Mouse (Mus musculus) CD4-positive, CD25-positive, alpha-beta regulatory T cell, adult 2 months (primary cell): ENCODE results near the gene Prom2.

Experiments used
- DNase-seq: peaks from one replicate; pipeline ENCODE4 v3.0.0-alpha.2; 2012; ENCODE audit warnings: low read depth, low spot score

Prom2 gene

GRCm38 (mm10) chr2:127523950-127524729, 17.1 kb downstream of the Prom2 start:
- DNase-seq, result no peak

- DNase-seq, result no peak
Observed at GRCm38 (mm10) chr2:127522006-127522441, 19.2 kb downstream of the Prom2 start, which contains the start of gene Kcnip3. TSS of gene Kcnip3 (minus strand) at chr2:127522094.

GRCm38 (mm10) chr2:127521172-127522005, 19.9 kb downstream of the Prom2 start:
- no peak for DNase-seq

- DNase-seq, result no peak
Observed at GRCm38 (mm10) chr2:127520123-127520522, 21.1 kb downstream of the Prom2 start.

GRCm38 (mm10) chr2:127519308-127519707, 22.0 kb downstream of the Prom2 start:
- no peak for DNase-seq

GRCm38 (mm10) chr2:127518831-127519230, 22.4 kb downstream of the Prom2 start:
- no peak for DNase-seq

- no peak for DNase-seq
Observed at GRCm38 (mm10) chr2:127518273-127518672, 23.0 kb downstream of the Prom2 start.

- DNase-seq, result no peak
Observed at GRCm38 (mm10) chr2:127517081-127517480, 24.2 kb downstream of the Prom2 start.

- DNase-seq, result no peak
Observed at GRCm38 (mm10) chr2:127514380-127515124, 26.7 kb downstream of the Prom2 start.

- DNase-seq, result peak; percentile 7
Observed at GRCm38 (mm10) chr2:127513244-127513643, 28.0 kb downstream of the Prom2 start.

GRCm38 (mm10) chr2:127511426-127511825, 29.8 kb downstream of the Prom2 start:
- no peak for DNase-seq

- DNase-seq, result no peak
Observed at GRCm38 (mm10) chr2:127507967-127508660, 33.2 kb downstream of the Prom2 start.

GRCm38 (mm10) chr2:127507077-127507774, 34.0 kb downstream of the Prom2 start:
- peak; percentile 76 for DNase-seq

- no peak for DNase-seq
Observed at GRCm38 (mm10) chr2:127506131-127506632, 35.1 kb downstream of the Prom2 start.

- DNase-seq, result no peak
Observed at GRCm38 (mm10) chr2:127505196-127505595, 36.1 kb downstream of the Prom2 start.

- DNase-seq, result no peak
Observed at GRCm38 (mm10) chr2:127503751-127504549, 37.3 kb downstream of the Prom2 start.

- DNase-seq, result peak; percentile 69
Observed at GRCm38 (mm10) chr2:127501061-127501460, 40.2 kb downstream of the Prom2 start.

GRCm38 (mm10) chr2:127498750-127499149, 42.5 kb downstream of the Prom2 start:
- no peak for DNase-seq

GRCm38 (mm10) chr2:127496321-127496720, 44.9 kb downstream of the Prom2 start:
- no peak for DNase-seq
